10 mouse cellular contexts compared by ENCODE assay signal in the genomic region with DNA sequence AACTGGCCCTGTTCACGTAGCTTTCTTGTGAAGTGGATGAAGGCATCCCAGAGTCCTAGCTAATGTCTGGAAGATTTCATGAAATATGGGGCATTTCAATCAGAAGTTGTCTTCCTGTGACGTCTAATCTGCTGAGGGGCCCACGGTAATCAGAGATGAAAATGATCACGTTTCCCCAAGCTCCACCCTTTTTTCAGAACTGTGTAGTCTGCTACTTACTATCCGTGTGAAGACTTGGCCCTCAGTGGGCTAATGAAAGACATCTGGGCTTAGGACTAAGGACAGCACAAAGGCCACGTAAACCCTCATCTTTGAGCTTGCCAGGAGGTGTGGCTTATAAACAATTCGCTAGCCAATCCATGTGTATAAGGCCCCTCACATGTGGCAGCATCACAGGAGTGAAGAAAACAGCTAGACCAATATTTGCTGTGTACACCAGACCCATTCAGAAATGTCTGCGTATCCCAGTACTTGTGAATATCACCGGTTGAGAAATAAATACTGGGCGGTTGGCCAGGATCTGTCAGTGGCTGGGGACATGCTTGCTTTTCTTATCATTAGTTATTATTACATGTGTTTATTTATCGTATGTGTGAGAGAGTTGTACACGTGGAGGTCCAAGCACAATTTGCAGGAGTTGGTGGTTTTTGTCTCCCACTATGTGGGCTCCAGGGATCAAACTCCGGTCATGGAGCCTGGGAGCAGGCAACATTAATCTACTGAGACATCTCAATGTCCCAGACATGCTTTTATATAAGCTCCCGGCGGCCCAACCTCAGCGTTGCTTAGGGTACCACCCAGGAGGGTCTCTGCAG.
A peak's percentile ranks its signal among the peaks of the same experiment; 100 is the strongest.
DNase-seq lines count a peak whose midpoint lies in the region; ATAC-seq lines count a peak whose summit lies in the region.
"Had no signal": no experiment of that assay in that cellular context is flagged by ENCODE, and none has a peak within 500 bp of the region (broad histone marks: within the 10 kb centered on the region; RNA-seq: fewer than 3 reads in every experiment).

No protein-coding gene starts in this region.

- H3K27ac ChIP-seq in heart, embryonic 10.5 days = no peak overlapping the region
- peak overlapping the region; percentile 82 for H3K27ac ChIP-seq in hindbrain, embryonic 12.5 days
- H3K27ac ChIP-seq in midbrain, embryonic 13.5 days = peak overlapping the region; percentile 92
- no peak overlapping the region for H3K27ac ChIP-seq in kidney, embryonic 14.5 days (ENCODE audit: low read depth, low read length)

- H3K36me3 ChIP-seq in heart, embryonic 10.5 days = peaks cover 79% of the 10 kb centered on the region
- peaks cover 60% of the 10 kb centered on the region for H3K36me3 ChIP-seq in hindbrain, embryonic 12.5 days
- H3K36me3 ChIP-seq in midbrain, embryonic 13.5 days = peaks cover 78% of the 10 kb centered on the region
- H3K36me3 ChIP-seq in kidney, embryonic 14.5 days (ENCODE audit: control insufficient read depth, insufficient read depth, low read length) = peaks cover 40% of the 10 kb centered on the region

- H3K4me3 ChIP-seq in heart, embryonic 10.5 days = no peak overlapping the region
- no peak overlapping the region for H3K4me3 ChIP-seq in hindbrain, embryonic 12.5 days
- H3K4me3 ChIP-seq in midbrain, embryonic 13.5 days (replicated peaks) = no peak overlapping the region
- H3K4me3 ChIP-seq in kidney, embryonic 14.5 days (ENCODE audit: low read length) = no peak overlapping the region

- ATAC-seq in hindbrain, embryonic 12.5 days (ENCODE audit: low FRiP score) = peak; percentile 39; the same call in 1 of the 2 replicates
- ATAC-seq in midbrain, embryonic 13.5 days = peak; percentile 79
- ATAC-seq in kidney, embryonic 14.5 days (ENCODE audit: low FRiP score, low TSS enrichment) = no peak

- no peaks in the 10 kb centered on the region for H3K9me3 ChIP-seq in heart, embryonic 10.5 days
- H3K9me3 ChIP-seq in hindbrain, embryonic 12.5 days (replicated peaks) = no peaks in the 10 kb centered on the region
- H3K9me3 ChIP-seq in midbrain, embryonic 13.5 days = no peaks in the 10 kb centered on the region
- no peaks in the 10 kb centered on the region for H3K9me3 ChIP-seq in kidney, embryonic 14.5 days (ENCODE audit: control insufficient read depth, low read length)

- peak; percentile 40 to 44 for DNase-seq in heart, adult 18-20 months
- no peak for DNase-seq in heart, embryonic 10.5 days (ENCODE audit: low spot score)
- DNase-seq in embryo, embryonic 10.5 days (ENCODE audit: low spot score) = peak; percentile 27
- DNase-seq in thymus, postnatal 14 days = no peak
- DNase-seq in gastrocnemius, postnatal 4 days (ENCODE audit: low spot score in 2 of 2) = no peak
- DNase-seq: thymus, adult 2 months had no signal

- H3K4me1 ChIP-seq in heart, embryonic 10.5 days = peaks cover 7% of the 10 kb centered on the region; the same call in 1 of the 2 replicates
- peaks cover 25% of the 10 kb centered on the region for H3K4me1 ChIP-seq in hindbrain, embryonic 12.5 days
- H3K4me1 ChIP-seq in midbrain, embryonic 13.5 days (replicated peaks) = peaks cover 30% of the 10 kb centered on the region
- no peaks in the 10 kb centered on the region for H3K4me1 ChIP-seq in kidney, embryonic 14.5 days (ENCODE audit: control insufficient read depth, insufficient read depth, low read length)

- H3K4me2 ChIP-seq in hindbrain, embryonic 12.5 days (replicated peaks) = no peak overlapping the region
- no peak overlapping the region for H3K4me2 ChIP-seq in midbrain, embryonic 13.5 days (replicated peaks)
- no peak overlapping the region for H3K4me2 ChIP-seq in kidney, embryonic 14.5 days (replicated peaks; ENCODE audit: low read depth, low read length)

- 84% methylated on average over 16 of the region's 16 CpGs for WGBS in heart, embryonic 10.5 days
- 60% methylated on average over 16 of the region's 16 CpGs for WGBS in hindbrain, embryonic 12.5 days
- 52% methylated on average over 16 of the region's 16 CpGs for WGBS in midbrain, embryonic 13.5 days
- 75% methylated on average over 16 of the region's 16 CpGs for WGBS in kidney, embryonic 14.5 days

- no peaks in the 10 kb centered on the region for H3K27me3 ChIP-seq in heart, embryonic 10.5 days (ENCODE audit: insufficient read depth, poor library complexity, severe bottlenecking)
- H3K27me3 ChIP-seq in hindbrain, embryonic 12.5 days = no peaks in the 10 kb centered on the region
- no peaks in the 10 kb centered on the region for H3K27me3 ChIP-seq in midbrain, embryonic 13.5 days
- no peaks in the 10 kb centered on the region for H3K27me3 ChIP-seq in kidney, embryonic 14.5 days (ENCODE audit: control insufficient read depth, insufficient read depth, low read length)
- H3K27me3 ChIP-seq: CH12.LX had no signal

- H3K9ac ChIP-seq in hindbrain, embryonic 12.5 days = no peak overlapping the region
- H3K9ac ChIP-seq in midbrain, embryonic 13.5 days (replicated peaks) = no peak overlapping the region
- H3K9ac ChIP-seq in kidney, embryonic 14.5 days (ENCODE audit: low read depth, low read length) = no peak overlapping the region

Comparison
In these comparisons a context has a peak if more than half of its experiments do, and no peak if none do; other contexts are left out.
1. DNase-seq: peak in heart, adult 18-20 months (2 of 2) and embryo, embryonic 10.5 days (single experiment); none in heart, embryonic 10.5 days (single experiment), thymus, postnatal 14 days (single experiment) and gastrocnemius, postnatal 4 days (0 of 2).
2. H3K27ac ChIP-seq: peak in hindbrain, embryonic 12.5 days (single experiment) and midbrain, embryonic 13.5 days (single experiment); none in heart, embryonic 10.5 days (single experiment) and kidney, embryonic 14.5 days (single experiment).